Mouse (Mus musculus) testis, adult 2 months (tissue): ENCODE measurements around the gene Rfx4.

Experiments used
- CTCF ChIP-seq: fragments of 200-500 bp; IDR thresholded peaks from 2 replicates; pipeline ENCODE4 v1.5.1; 2012; ENCODE audit warnings: low read depth, mild to moderate bottlenecking, inconsistent platforms, low read length, moderate library complexity; ENCODE audit not compliant: control insufficient read depth, insufficient read depth, insufficient replicate concordance
- POLR2A ChIP-seq: fragments of 200-500 bp; IDR thresholded peaks from 2 replicates; pipeline ENCODE4 v1.6.1; 2012; ENCODE audit warnings: low read depth, mild to moderate bottlenecking, inconsistent platforms, low read length, moderate library complexity; ENCODE audit not compliant: control insufficient read depth

GRCm38 (mm10) chr10:84790323-84790722 is 34.5 kb downstream of the Rfx4 start:
- TF ChIP-seq CTCF (no peak), POLR2A (no peak)
